Mouse (Mus musculus): ENCODE data around the gene Pemt. TPM values are rescaled to one million over a fixed set of nuclear protein-coding genes. Genes with fewer than 3 reads are reported as not detected.
"Not testable (repeated sequence)": the region's sequence is repeated elsewhere in the genome, so short reads cannot be mapped to it uniquely, and the experiment has no call there.

The Pemt gene
- polyA plus RNA-seq, 1 experiment from 2014 or later: 8.8 TPM

DNA sequence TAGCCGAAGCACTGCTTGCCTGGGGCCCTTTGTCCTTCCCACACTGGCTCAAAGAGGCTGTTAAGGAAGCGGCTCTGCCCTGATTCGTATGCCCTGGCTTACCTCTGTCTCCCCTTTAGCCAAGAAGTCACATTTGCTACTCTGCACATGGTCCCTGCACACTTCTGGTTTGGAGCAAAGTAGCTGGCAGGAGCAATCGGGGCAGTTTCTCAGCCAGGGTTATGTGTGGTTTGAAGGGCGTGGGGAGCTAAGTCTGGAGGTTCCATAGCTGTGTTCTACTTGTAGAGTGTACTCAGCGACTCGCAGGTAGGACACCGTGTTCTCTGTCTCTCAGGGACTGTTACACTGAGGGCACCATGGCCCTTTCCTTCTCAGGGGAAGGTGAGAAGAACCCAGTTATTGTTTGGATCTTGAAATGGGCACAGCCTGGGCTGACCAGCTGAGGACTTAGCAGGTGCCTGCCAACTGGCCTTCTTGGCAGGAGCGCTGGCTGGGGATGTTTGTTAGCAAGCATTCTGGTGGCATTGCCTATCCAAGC, 84.9 kb downstream of the Pemt start:
- no peak overlapping the region for H3K4me2 ChIP-seq
- no peak overlapping the region for H3K4me3 ChIP-seq (replicated peaks)
- H3K9me3 ChIP-seq: no peaks in the 10 kb centered on the region
- WGBS: 86% methylated on average over 9 of the region's 9 CpGs
- peaks cover 14% of the 10 kb centered on the region for H3K36me3 ChIP-seq
- no peak for ATAC-seq (ENCODE audit: insufficient read depth, low FRiP score, low read depth)
- H3K9ac ChIP-seq: no peak overlapping the region
- H3K27ac ChIP-seq: no peak overlapping the region
- H3K4me1 ChIP-seq: peaks cover 19% of the 10 kb centered on the region
- peaks cover 13% of the 10 kb centered on the region for H3K27me3 ChIP-seq (replicated peaks)

DNA sequence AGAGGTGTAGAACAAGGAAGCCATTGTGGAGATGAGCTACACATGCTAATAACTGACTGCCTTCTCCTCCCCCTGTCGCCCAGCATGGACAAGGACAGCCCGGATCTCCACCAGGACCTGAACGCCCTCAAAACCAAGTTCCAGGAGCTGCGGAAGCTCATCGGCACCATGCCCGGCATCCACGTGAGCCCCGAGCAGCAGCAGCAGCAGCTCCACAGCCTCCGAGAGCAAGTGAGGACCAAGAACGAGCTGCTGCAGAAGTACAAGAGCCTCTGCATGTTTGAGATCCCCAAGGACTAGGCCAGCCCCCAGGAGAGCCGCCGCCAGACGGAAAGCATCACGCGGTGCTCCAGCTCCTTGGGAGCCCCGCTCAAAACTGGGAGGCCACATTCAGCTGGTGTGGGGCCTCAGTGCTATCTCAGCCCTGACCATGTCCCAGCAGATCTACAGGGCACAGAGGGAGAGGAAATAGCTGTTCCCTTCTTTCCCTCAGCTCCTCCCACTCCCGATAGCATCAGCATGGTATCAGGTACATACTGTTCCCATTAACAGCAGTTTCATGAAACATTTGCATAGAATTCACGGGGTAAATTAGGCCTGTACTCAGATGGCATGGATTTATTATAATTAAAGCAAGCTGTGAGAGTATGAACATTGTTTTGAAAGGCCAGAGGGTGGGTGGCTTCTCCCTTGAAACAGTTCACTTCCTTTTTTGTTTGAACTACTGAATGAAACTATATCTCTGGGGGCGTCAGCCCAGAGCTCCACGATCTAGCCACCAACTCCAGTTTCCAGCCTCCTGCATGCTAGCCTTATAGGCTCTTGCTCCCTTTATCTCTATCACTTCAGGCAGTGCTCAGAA, 85.6 kb downstream of the Pemt start:
- no peak overlapping the region for H3K4me3 ChIP-seq (replicated peaks)
- no peaks in the 10 kb centered on the region for H3K9me3 ChIP-seq
- no peak overlapping the region for H3K4me2 ChIP-seq
- H3K4me1 ChIP-seq: peaks cover 18% of the 10 kb centered on the region
- 88% methylated on average over 20 of the region's 20 CpGs for WGBS
- peaks cover 13% of the 10 kb centered on the region for H3K27me3 ChIP-seq (replicated peaks)
- H3K9ac ChIP-seq: no peak overlapping the region
- H3K36me3 ChIP-seq: peaks cover 14% of the 10 kb centered on the region
- H3K27ac ChIP-seq: no peak overlapping the region
- no peak for ATAC-seq (ENCODE audit: insufficient read depth, low FRiP score, low read depth)

DNA sequence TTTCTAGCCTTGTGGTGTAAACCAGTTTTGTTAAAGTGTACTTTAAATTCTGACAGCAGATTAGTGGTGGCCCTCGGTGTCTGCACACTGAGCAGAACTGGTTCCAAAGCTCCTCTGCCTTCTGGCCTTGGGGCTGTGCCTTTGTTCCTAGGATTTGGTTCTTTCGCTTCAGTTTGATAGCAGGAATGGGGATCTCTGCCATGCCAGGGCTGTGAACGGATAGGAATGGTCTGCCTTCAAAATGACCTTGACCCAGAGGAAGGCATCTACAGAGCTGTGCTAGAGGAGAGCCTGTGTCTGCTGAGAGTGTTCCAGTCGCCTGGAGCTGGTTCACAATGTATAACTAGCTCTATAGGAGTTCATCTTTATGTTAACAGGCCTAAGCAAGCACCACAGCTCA, 86.8 kb downstream of the Pemt start:
- Histone ChIP-seq H3K4me1 (peaks cover 11% of the 10 kb centered on the region), H3K27me3 (replicated peaks) (peaks cover 13% of the 10 kb centered on the region), H3K27ac (no peak overlapping the region), H3K36me3 (peaks cover 14% of the 10 kb centered on the region), H3K4me3 (replicated peaks) (no peak overlapping the region), H3K9ac (no peak overlapping the region), H3K9me3 (no peaks in the 10 kb centered on the region), H3K4me2 (no peak overlapping the region)
- 78% methylated on average over 4 of the region's 4 CpGs for WGBS
- no peak for ATAC-seq (ENCODE audit: insufficient read depth, low FRiP score, low read depth)

GRCm38 (mm10) chr11:59956749-59957148, 89.5 kb downstream of the Pemt start:
- H3K9ac ChIP-seq: no peak overlapping the region
- no peaks in the 10 kb centered on the region for H3K4me1 ChIP-seq
- peaks cover 13% of the 10 kb centered on the region for H3K36me3 ChIP-seq
- H3K27me3 ChIP-seq (replicated peaks): no peaks in the 10 kb centered on the region
- no peak overlapping the region for H3K27ac ChIP-seq
- no peak overlapping the region for H3K4me2 ChIP-seq
- ATAC-seq (ENCODE audit: insufficient read depth, low FRiP score, low read depth): no peak
- H3K4me3 ChIP-seq (replicated peaks): no peak overlapping the region
- 76% methylated on average over 6 of the region's 6 CpGs for WGBS
- no peaks in the 10 kb centered on the region for H3K9me3 ChIP-seq

DNA sequence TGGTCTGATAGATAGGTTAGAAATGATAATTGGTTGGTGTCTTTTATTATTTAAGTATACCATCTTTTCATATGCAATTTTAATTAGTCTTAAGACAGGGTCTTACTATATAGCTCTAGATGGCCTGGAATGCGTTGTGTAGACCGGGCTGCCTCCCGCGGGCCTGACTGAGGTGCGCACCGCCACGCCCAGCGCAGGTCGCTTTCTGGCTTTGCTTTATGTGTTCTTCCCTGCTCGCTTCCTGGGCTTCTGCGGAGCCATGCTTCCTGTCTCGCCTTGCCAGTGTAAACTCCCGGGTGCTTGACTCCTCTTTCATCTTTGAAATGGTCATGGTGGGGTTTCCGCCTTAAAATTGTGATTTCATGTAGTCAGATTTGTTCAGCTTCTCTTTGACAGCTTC, 93.4 kb downstream of the Pemt start:
- Histone ChIP-seq H3K36me3 (no peaks in the 10 kb centered on the region), H3K4me2 (no peak overlapping the region), H3K4me1 (peaks cover 8% of the 10 kb centered on the region; the same call in 1 of the 2 replicates), H3K9ac (no peak overlapping the region), H3K27me3 (replicated peaks) (no peaks in the 10 kb centered on the region), H3K27ac (no peak overlapping the region), H3K4me3 (replicated peaks) (no peak overlapping the region), H3K9me3 (no peaks in the 10 kb centered on the region)
- 82% methylated on average over 14 of the region's 14 CpGs for WGBS
- ATAC-seq (ENCODE audit: insufficient read depth, low FRiP score, low read depth): no peak

GRCm38 (mm10) chr11:59948401-59948767, 97.9 kb downstream of the Pemt start:
- Histone ChIP-seq H3K4me3 (replicated peaks) (peak overlapping the region; percentile 83), H3K9me3 (no peaks in the 10 kb centered on the region), H3K4me1 (peaks cover 14% of the 10 kb centered on the region), H3K27ac (peak overlapping the region; percentile 63), H3K27me3 (replicated peaks) (no peaks in the 10 kb centered on the region), H3K4me2 (peak overlapping the region; percentile 72), H3K9ac (peak overlapping the region; percentile 99), H3K36me3 (no peaks in the 10 kb centered on the region)
- 3% methylated on average over 16 of the region's 16 CpGs for WGBS
- 0 out of 2 replicates have a peak, but pooled peaks have one; percentile 51 for ATAC-seq (ENCODE audit: insufficient read depth, low FRiP score, low read depth)

- peak within 1 kb of the TSS; percentile 99 for H3K9ac ChIP-seq
- no peaks in the 10 kb centered on the region for H3K36me3 ChIP-seq
- peak within 1 kb of the TSS; percentile 72 for H3K4me2 ChIP-seq
- peak within 1 kb of the TSS; percentile 63 for H3K27ac ChIP-seq
- peak within 1 kb of the TSS; percentile 83 for H3K4me3 ChIP-seq (replicated peaks)
- H3K9me3 ChIP-seq: no peaks in the 10 kb centered on the region
- WGBS: under 1% methylated on average over 43 of the region's 43 CpGs
- peak; percentile 93 for ATAC-seq (ENCODE audit: insufficient read depth, low FRiP score, low read depth)
- no peaks in the 10 kb centered on the region for H3K27me3 ChIP-seq (replicated peaks)
- H3K4me1 ChIP-seq: peaks cover 14% of the 10 kb centered on the region
Observed at GRCm38 (mm10) chr11:59947752-59948400, 98.4 kb downstream of the Pemt start, which contains the start of gene Med9. TSS of gene Med9 (plus strand) at chr11:59948206.

- 86% methylated on average over 10 of the region's 10 CpGs for WGBS
- H3K27ac ChIP-seq: not testable (repeated sequence)
- H3K4me1 ChIP-seq: peaks cover 14% of the 10 kb centered on the region
Observed at GRCm38 (mm10) chr11:59944855-59945254, 101.4 kb downstream of the Pemt start.

DNA sequence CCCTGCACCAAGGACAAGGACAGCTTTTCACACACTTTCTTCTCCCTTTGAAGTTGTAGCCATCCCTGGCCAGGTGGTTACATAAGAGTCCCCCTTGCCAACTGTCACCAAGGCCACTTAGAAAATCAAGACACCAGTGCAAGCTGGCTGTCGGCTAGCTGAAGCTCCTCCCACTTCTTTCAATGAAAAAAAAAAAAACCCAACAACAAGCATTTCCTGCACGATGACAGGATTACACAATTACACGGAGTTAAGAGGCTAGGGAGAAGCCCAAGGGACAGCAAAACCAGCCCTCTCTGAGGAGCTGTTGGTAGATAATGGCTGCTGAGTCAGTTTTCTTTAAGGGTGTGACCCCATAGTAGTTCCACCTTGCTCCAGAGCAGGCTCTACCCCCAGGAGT, 104.9 kb downstream of the Pemt start:
- Histone ChIP-seq H3K36me3 (no peaks in the 10 kb centered on the region), H3K27ac (no peak overlapping the region), H3K4me1 (no peaks in the 10 kb centered on the region), H3K9me3 (no peaks in the 10 kb centered on the region), H3K4me3 (replicated peaks) (no peak overlapping the region), H3K9ac (no peak overlapping the region), H3K4me2 (no peak overlapping the region), H3K27me3 (replicated peaks) (no peaks in the 10 kb centered on the region)
- ATAC-seq (ENCODE audit: insufficient read depth, low FRiP score, low read depth): no peak; the same call in 1 of the 2 replicates
- 22% methylated on average over 3 of the region's 3 CpGs for WGBS

More at GRCm38 (mm10) chr11:59944855-59945254, 101.4 kb downstream of the Pemt start:
- H3K9me3 ChIP-seq; ATAC-seq (ENCODE audit: insufficient read depth, low FRiP score, low read depth); H3K27me3 ChIP-seq (replicated peaks); H3K4me3 ChIP-seq (replicated peaks); H3K9ac ChIP-seq; H3K36me3 ChIP-seq; H3K4me2 ChIP-seq: not testable (repeated sequence)

- 64% methylated on average over 3 of the region's 3 CpGs for WGBS
- no peak overlapping the region for H3K4me2 ChIP-seq
- H3K27me3 ChIP-seq (replicated peaks): no peaks in the 10 kb centered on the region
- no peaks in the 10 kb centered on the region for H3K9me3 ChIP-seq
- no peak overlapping the region for H3K27ac ChIP-seq
- H3K4me1 ChIP-seq: no peaks in the 10 kb centered on the region
- no peaks in the 10 kb centered on the region for H3K36me3 ChIP-seq
- no peak for ATAC-seq (ENCODE audit: insufficient read depth, low FRiP score, low read depth)
- H3K4me3 ChIP-seq (replicated peaks): no peak overlapping the region
- no peak overlapping the region for H3K9ac ChIP-seq
Observed at GRCm38 (mm10) chr11:59940645-59941044, 105.6 kb downstream of the Pemt start.

GRCm38 (mm10) chr11:59939821-59940220, 106.5 kb downstream of the Pemt start:
- 70% methylated on average over 1 of the region's 1 CpGs for WGBS
- no peaks in the 10 kb centered on the region for H3K4me1 ChIP-seq
- H3K9me3 ChIP-seq: no peaks in the 10 kb centered on the region
- H3K36me3 ChIP-seq: no peaks in the 10 kb centered on the region
- no peak overlapping the region for H3K4me2 ChIP-seq
- H3K9ac ChIP-seq: no peak overlapping the region
- H3K27ac ChIP-seq: no peak overlapping the region
- H3K27me3 ChIP-seq (replicated peaks): no peaks in the 10 kb centered on the region
- ATAC-seq (ENCODE audit: insufficient read depth, low FRiP score, low read depth): no peak
- no peak overlapping the region for H3K4me3 ChIP-seq (replicated peaks)

- no peaks in the 10 kb centered on the region for H3K27me3 ChIP-seq (replicated peaks)
- WGBS: 32% methylated on average over 2 of the region's 2 CpGs
- no peak for ATAC-seq (ENCODE audit: insufficient read depth, low FRiP score, low read depth)
Observed at GRCm38 (mm10) chr11:59937615-59938014, 108.7 kb downstream of the Pemt start.

More at GRCm38 (mm10) chr11:59937615-59938014, 108.7 kb downstream of the Pemt start:
- Histone ChIP-seq H3K27ac (no peak overlapping the region), H3K36me3 (no peaks in the 10 kb centered on the region), H3K9ac (no peak overlapping the region), H3K4me1 (peaks cover 4% of the 10 kb centered on the region; the same call in 1 of the 2 replicates), H3K9me3 (no peaks in the 10 kb centered on the region), H3K4me3 (replicated peaks) (no peak overlapping the region), H3K4me2 (no peak overlapping the region)
